Comparison of ENCODE assay signal across 12 mouse cellular contexts in the genomic region with DNA sequence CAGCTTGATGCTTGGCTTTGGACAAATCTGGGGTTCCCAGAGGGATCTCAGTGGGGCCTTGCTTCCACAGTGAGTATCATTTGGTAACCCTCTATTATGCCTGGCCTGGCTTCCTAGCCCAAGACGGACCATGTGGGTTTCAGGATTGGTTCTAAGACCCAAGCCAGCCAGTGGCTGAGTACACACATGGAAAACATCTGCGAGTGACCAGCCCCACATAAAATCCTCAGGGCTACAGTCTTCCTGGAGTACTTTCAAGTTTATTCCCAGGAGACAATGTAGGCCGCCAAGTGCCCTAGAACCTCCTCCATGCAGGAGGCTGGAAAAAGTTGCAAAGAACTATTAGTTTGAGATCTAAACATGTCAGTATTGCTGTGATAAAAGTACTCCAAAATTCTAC.
DNase-seq lines count a peak whose midpoint lies in the region; ATAC-seq and TF ChIP-seq lines count a peak whose summit lies in the region.
"Had no signal": no experiment of that assay in that cellular context is flagged by ENCODE, and none has a peak within 500 bp of the region (broad histone marks: within the 10 kb centered on the region; RNA-seq: fewer than 3 reads in every experiment).

No protein-coding gene starts in this region.

- no peak overlapping the region; the same call in 1 of the 2 replicates for H3K27ac ChIP-seq in kidney, embryonic 15.5 days
- 0 out of 2 replicates have a peak overlapping the region, but pooled peaks have one; percentile 28 for H3K27ac ChIP-seq in kidney, postnatal 0 days
- H3K27ac ChIP-seq in cerebellum, adult 2 months (ENCODE audit: insufficient read depth, low read length) = no peak overlapping the region
- H3K27ac ChIP-seq: embryonic facial prominence, embryonic 13.5 days had no signal

- peaks cover 24% of the 10 kb centered on the region for H3K4me1 ChIP-seq in kidney, embryonic 15.5 days
- peaks cover 5% of the 10 kb centered on the region; the same call in 1 of the 2 replicates for H3K4me1 ChIP-seq in kidney, postnatal 0 days (replicated peaks; ENCODE audit: insufficient read depth, low read length)
- peaks cover 5% of the 10 kb centered on the region; the same call in 1 of the 2 replicates for H3K4me1 ChIP-seq in cerebellum, adult 2 months (ENCODE audit: control insufficient read depth, insufficient read depth, low read length)

- TF ChIP-seq CTCF in kidney, postnatal 0 days (IDR thresholded peaks at IDR 0.05; ENCODE audit: low read depth) = no peak
- no peak for TF ChIP-seq CTCF in cerebellum, adult 2 months (IDR thresholded peaks at IDR 0.05; ENCODE audit: borderline replicate concordance, insufficient read depth, low read depth, low read length)

- 61% methylated on average over 3 of the region's 3 CpGs for WGBS in kidney, embryonic 15.5 days
- 61% methylated on average over 3 of the region's 3 CpGs for WGBS in kidney, postnatal 0 days
- 60% methylated on average over 3 of the region's 3 CpGs for WGBS in cerebellum, adult 2 months

- no peak for ATAC-seq in kidney, embryonic 15.5 days (replicated peaks; ENCODE audit: low FRiP score)
- no peak for ATAC-seq in kidney, postnatal 0 days (replicated peaks; ENCODE audit: low FRiP score, low read depth)
- ATAC-seq: liver, postnatal 0 days had no signal

- TF ChIP-seq POLR2A in cerebellum, adult 2 months (IDR thresholded peaks at IDR 0.05; ENCODE audit: borderline replicate concordance, insufficient read depth, low read length) = no peak

- H3K9ac ChIP-seq in kidney, embryonic 15.5 days = no peak overlapping the region
- H3K9ac ChIP-seq in kidney, postnatal 0 days (ENCODE audit: low read depth, low read length) = no peak overlapping the region
- H3K9ac ChIP-seq: embryonic facial prominence, embryonic 13.5 days; liver, postnatal 0 days had no signal

- H3K4me3 ChIP-seq in kidney, embryonic 15.5 days (replicated peaks) = no peak overlapping the region
- no peak overlapping the region for H3K4me3 ChIP-seq in kidney, postnatal 0 days (replicated peaks; ENCODE audit: low read depth, low read length)
- no peak overlapping the region for H3K4me3 ChIP-seq in cerebellum, adult 2 months (replicated peaks; ENCODE audit: insufficient read depth, low read depth, low read length)
- H3K4me3 ChIP-seq: embryonic facial prominence, embryonic 13.5 days had no signal

- no peaks in the 10 kb centered on the region for H3K27me3 ChIP-seq in kidney, embryonic 15.5 days
- H3K27me3 ChIP-seq in kidney, postnatal 0 days (ENCODE audit: insufficient read depth, low read length) = no peaks in the 10 kb centered on the region
- H3K27me3 ChIP-seq in cerebellum, adult 2 months (ENCODE audit: control insufficient read depth, insufficient read depth, low read length) = no peaks in the 10 kb centered on the region
- H3K27me3 ChIP-seq: embryonic facial prominence, embryonic 13.5 days had no signal

- DNase-seq in kidney, adult 11 months = peak; percentile 30
- DNase-seq in gastrocnemius, postnatal 14 days = peak; percentile 58
- DNase-seq in kidney, postnatal 0 days (ENCODE audit: low spot score) = peak; percentile 72
- peak; percentile 92 for DNase-seq in skeletal muscle tissue, adult 2 months (ENCODE audit: low read depth, low spot score)
- no peak for DNase-seq in spleen, postnatal 4 days (ENCODE audit: low spot score in 2 of 2)
- DNase-seq in cerebellum, adult 2 months = no peak
- DNase-seq in right cerebral cortex, adult 18-20 months = no peak
- DNase-seq: cerebellum, adult 11 months; liver, postnatal 0 days; thymus, adult 2 months had no signal

- intact Hi-C loops in gastrocnemius, postnatal 14 days (cut with DNase I; ENCODE audit: low total_unique reads) = no loop called here

- H3K36me3 ChIP-seq in kidney, embryonic 15.5 days = peaks cover 9% of the 10 kb centered on the region
- H3K36me3 ChIP-seq in kidney, postnatal 0 days (ENCODE audit: insufficient read depth, low read length) = 0 out of 2 replicates have a peak, but pooled peaks cover 4% of the 10 kb centered on the region

- no peak overlapping the region for H3K4me2 ChIP-seq in kidney, embryonic 15.5 days
- H3K4me2 ChIP-seq in kidney, postnatal 0 days (ENCODE audit: low read length) = no peak overlapping the region
- H3K4me2 ChIP-seq: embryonic facial prominence, embryonic 13.5 days had no signal

- no peaks in the 10 kb centered on the region for H3K9me3 ChIP-seq in kidney, embryonic 15.5 days (replicated peaks)
- H3K9me3 ChIP-seq in kidney, postnatal 0 days (replicated peaks; ENCODE audit: low read length) = no peaks in the 10 kb centered on the region
- H3K9me3 ChIP-seq: embryonic facial prominence, embryonic 13.5 days had no signal

Comparison
In these comparisons a context has a peak if more than half of its experiments do, and no peak if none do; other contexts are left out.
1. DNase-seq: peak in kidney, adult 11 months (single experiment), gastrocnemius, postnatal 14 days (single experiment), kidney, postnatal 0 days (single experiment) and skeletal muscle tissue, adult 2 months (single experiment); none in spleen, postnatal 4 days (0 of 2), cerebellum, adult 2 months (0 of 2) and right cerebral cortex, adult 18-20 months (single experiment).